Mouse (Mus musculus) spleen, adult 2 months (tissue): Measurements from ENCODE around the gene Ccdc30.

ENCODE experiments used
- CTCF ChIP-seq: fragments of 200-500 bp; IDR thresholded peaks from 2 replicates; pipeline ENCODE4 v1.5.1; 2011; ENCODE audit warnings: mild to moderate bottlenecking, inconsistent platforms; ENCODE audit not compliant: insufficient read depth, insufficient read length, insufficient replicate concordance; ENCODE audit errors: extremely low read depth
- POLR2A ChIP-seq: fragments of 200-500 bp; IDR thresholded peaks from 2 replicates; pipeline ENCODE4 v1.6.1; 2011; ENCODE audit warnings: low read depth, low read length, inconsistent platforms

DNA sequence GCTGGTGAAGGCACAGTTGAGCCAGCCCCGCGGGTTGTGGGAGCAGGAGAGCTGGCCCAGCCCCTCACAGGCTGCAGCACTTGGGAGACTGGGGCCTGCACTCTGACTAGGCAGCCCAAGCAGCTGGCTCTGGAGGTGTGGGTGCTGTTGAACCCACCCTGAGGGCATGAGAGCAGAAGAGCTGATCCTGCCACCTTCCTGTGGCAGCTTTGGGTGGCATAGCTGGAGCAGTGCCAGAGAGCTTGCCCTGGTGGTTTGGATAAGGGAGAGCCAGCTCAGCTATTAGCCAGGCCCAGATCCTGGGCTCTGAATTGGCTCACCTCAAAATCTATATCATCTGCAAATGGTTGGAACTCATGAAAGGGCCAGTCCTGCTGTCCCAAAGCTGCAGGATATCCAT lies 12.4 kb upstream of the Ccdc30 start:
- TF ChIP-seq CTCF: no peak
- TF ChIP-seq POLR2A: no peak
